Mouse (Mus musculus): Measurements from ENCODE around the gene Ciao2a. TPM values are rescaled to one million over a fixed set of nuclear protein-coding genes. Genes with fewer than 3 reads are reported as not detected.

The Ciao2a gene
- polyA plus RNA-seq, 1 experiment: 42.4 TPM

- Histone ChIP-seq H3K4me2 (ENCODE audit: low read depth) (no peak overlapping the region), H3K36me3 (ENCODE audit: control insufficient read depth, insufficient read depth) (no peaks in the 10 kb centered on the region), H3K79me2 (ENCODE audit: control insufficient read depth, insufficient read depth) (peaks cover 57% of the 10 kb centered on the region), H3ac (ENCODE audit: control insufficient read depth, insufficient read length) (no peak overlapping the region), H3K27me3 (ENCODE audit: control insufficient read depth, insufficient read depth, insufficient read length) (no peaks in the 10 kb centered on the region), H3K4me3 (no peak overlapping the region)
- no peak for TF ChIP-seq MAX (IDR thresholded peaks at IDR 0.05; ENCODE audit: low read depth)
- no peak for TF ChIP-seq POLR2A (IDR thresholded peaks at IDR 0.05; ENCODE audit: insufficient read length, low read depth)
- no peak for TF ChIP-seq CEBPB (IDR thresholded peaks at IDR 0.05; ENCODE audit: insufficient read depth, poor library complexity, severe bottlenecking)
- TF ChIP-seq TCF3 (IDR thresholded peaks at IDR 0.05; ENCODE audit: insufficient read length, low read depth): no peak
These were observed 58.2 kb downstream of the Ciao2a start for GRCm38 (mm10) chr9:66184572-66184971.

GRCm38 (mm10) chr9:66186426-66186825 lies 60.0 kb downstream of the Ciao2a start:
- H3K36me3 ChIP-seq (ENCODE audit: control insufficient read depth, insufficient read depth): no peaks in the 10 kb centered on the region
- no peak overlapping the region for H3ac ChIP-seq (ENCODE audit: control insufficient read depth, insufficient read length)
- TF ChIP-seq POLR2AphosphoS2 (IDR thresholded peaks at IDR 0.05; ENCODE audit: insufficient read length, low read depth) (no peak), CEBPB (IDR thresholded peaks at IDR 0.05; ENCODE audit: insufficient read depth, poor library complexity, severe bottlenecking) (no peak), MYOG (IDR thresholded peaks at IDR 0.05; ENCODE audit: control insufficient read depth in 1 of 3, insufficient read depth in 1 of 3, insufficient read length in 2 of 3, low read depth in 2 of 3) (no peak), TCF3 (IDR thresholded peaks at IDR 0.05; ENCODE audit: insufficient read length, low read depth) (no peak), TCF12 (IDR thresholded peaks at IDR 0.05; ENCODE audit: insufficient read depth, poor library complexity, severe bottlenecking) (no peak), USF1 (IDR thresholded peaks at IDR 0.05; ENCODE audit: low read depth) (no peak), REST (IDR thresholded peaks at IDR 0.05; ENCODE audit: insufficient read depth, insufficient read length) (no peak), E2F4 (IDR thresholded peaks at IDR 0.05; ENCODE audit: insufficient read depth) (no peak), MAX (IDR thresholded peaks at IDR 0.05; ENCODE audit: low read depth) (no peak), SRF (IDR thresholded peaks at IDR 0.05; ENCODE audit: control insufficient read depth, insufficient read length, low read depth) (no peak), POLR2A (IDR thresholded peaks at IDR 0.05; ENCODE audit: insufficient read length, low read depth) (no peak), MYOD1 (IDR thresholded peaks at IDR 0.05; ENCODE audit: control insufficient read depth in 1 of 3, insufficient read length in 2 of 3, low read depth in 2 of 3) (no peak)
- H3K27me3 ChIP-seq (ENCODE audit: control insufficient read depth, insufficient read depth, insufficient read length): no peaks in the 10 kb centered on the region
- H3K79me2 ChIP-seq (ENCODE audit: control insufficient read depth, insufficient read depth): peaks cover 61% of the 10 kb centered on the region
- H3K4me3 ChIP-seq: no peak overlapping the region
- no peak overlapping the region for H3K4me2 ChIP-seq (ENCODE audit: low read depth)

Other genes starting within 250 kb of the Ciao2a start
- 29.0 TPM for gene Pclaf, start 236.4 kb upstream of the Ciao2a start, polyA plus RNA-seq (2012; fragmentation: generic; extraction: Trizol)
- 9.0 TPM for gene Trip4, start 217.8 kb upstream of the Ciao2a start, polyA plus RNA-seq (2012; fragmentation: generic; extraction: Trizol)
- 6.8 TPM for gene Csnk1g1, start 217.7 kb upstream of the Ciao2a start, polyA plus RNA-seq (2012; fragmentation: generic; extraction: Trizol)
- gene Ppib, start 66.4 kb upstream of the Ciao2a start, polyA plus RNA-seq (2012; fragmentation: generic; extraction: Trizol): 651 TPM
- 1.8 TPM for gene Snx22, start 56.9 kb upstream of the Ciao2a start, polyA plus RNA-seq (2012; fragmentation: generic; extraction: Trizol)
- 82.9 TPM for gene Snx1, start within 50 bp of the Ciao2a start, polyA plus RNA-seq (2012; fragmentation: generic; extraction: Trizol)
- gene Dapk2, start 31.6 kb downstream of the Ciao2a start, polyA plus RNA-seq (2012; fragmentation: generic; extraction: Trizol): 51.3 TPM
- 9.9 TPM for gene Herc1, start 223.8 kb downstream of the Ciao2a start, polyA plus RNA-seq (2012; fragmentation: generic; extraction: Trizol)

Measured in myocyte (in vitro differentiated cells).